Mouse (Mus musculus) heart, embryonic 14.5 days (tissue): ENCODE results near the gene Spty2d1. TPM values are rescaled to one million over a fixed set of nuclear protein-coding genes. Genes with fewer than 3 reads are reported as not detected.
A peak's percentile ranks its signal among the peaks of the same experiment; 100 is the strongest.

ENCODE experiments used
- ATAC-seq: fragments of 200-750 bp; cut with Nextera tagmentation; 2 replicates; pipeline ENCODE4 v1.8.0; 2017; ENCODE audit warnings: low read depth, moderate TSS enrichment; ENCODE audit not compliant: insufficient number of reproducible peaks, insufficient read depth, low FRiP score
- H3K27ac ChIP-seq, 2 experiments: fragments of 200-500 bp in 1 of 2; fragments of 300-500 bp in 1 of 2; sonication (generic) in 1 of 2; replicated peaks in 1 of 2; 2 replicates each; pipeline ENCODE4 v1.5.1; 2012 to 2014; ENCODE audit warnings: low read depth in 2 of 2, low read length in 2 of 2, control low read depth in 1 of 2, mild to moderate bottlenecking in 1 of 2, mixed read lengths in 1 of 2; ENCODE audit not compliant: control insufficient read depth in 1 of 2, insufficient read depth in 1 of 2
- H3K27me3 ChIP-seq: fragments of 300-500 bp; sonication (generic); 2 replicates; pipeline ENCODE4 v1.6.1; 2014; ENCODE audit warnings: mild to moderate bottlenecking, low read length, control low read depth; ENCODE audit not compliant: control insufficient read depth, insufficient read depth
- H3K36me3 ChIP-seq: fragments of 300-500 bp; sonication (generic); 2 replicates; pipeline ENCODE4 v1.6.1; 2014; ENCODE audit warnings: mild to moderate bottlenecking, control low read depth, low read length, mixed read lengths; ENCODE audit not compliant: control insufficient read depth, insufficient read depth
- H3K4me1 ChIP-seq, 2 experiments: fragments of 200-500 bp in 1 of 2; fragments of 300-500 bp in 1 of 2; sonication (generic) in 1 of 2; 2 replicates each; pipeline ENCODE4 v1.6.1; 2012 to 2014; ENCODE audit warnings: low read length in 2 of 2, control low read depth in 1 of 2, mixed read lengths in 1 of 2; ENCODE audit not compliant: control insufficient read depth in 2 of 2, insufficient read depth in 2 of 2
- H3K4me2 ChIP-seq: fragments of 300-500 bp; sonication (generic); 2 replicates; pipeline ENCODE4 v1.6.1; 2014; ENCODE audit warnings: mild to moderate bottlenecking, low read length
- H3K4me3 ChIP-seq, 2 experiments: fragments of 200-500 bp in 1 of 2; fragments of 300-500 bp in 1 of 2; sonication (generic) in 1 of 2; 2 replicates each; pipeline ENCODE4 v1.5.1; 2012 to 2014; ENCODE audit warnings: low read length in 2 of 2, mild to moderate bottlenecking in 2 of 2, control low read depth in 1 of 2, low read depth in 1 of 2, moderate library complexity in 1 of 2; ENCODE audit not compliant: control insufficient read depth in 1 of 2, insufficient read depth in 1 of 2
- H3K9ac ChIP-seq: fragments of 300-500 bp; sonication (generic); 2 replicates; pipeline ENCODE4 v1.6.1; 2014; ENCODE audit warnings: mild to moderate bottlenecking, low read length
- H3K9me3 ChIP-seq: fragments of 300-500 bp; sonication (generic); 2 replicates; pipeline ENCODE4 v1.6.1; 2016; ENCODE audit warnings: low read length, control low read depth; ENCODE audit not compliant: control insufficient read depth
- WGBS: fragments of 180-500 bp; shearing (Covaris S2); extraction: QIAGEN DNeasy Blood & Tissue Kit; methylation state at CpG from one replicate; pipeline ENCODE4 v1.1.7; 2014; 5-methylcytosine and 5-hydroxymethylcytosine counted together
- polyA plus RNA-seq: library from polyadenylated mRNA; unstranded; fragments of >200 nt; fragmentation: Nextera tagmentation; extraction: Ambion mirVana; gene quantifications from 2 replicates; pipeline ENCODE4 v1.2.1, GENCODE M21; 2014

The Spty2d1 gene
- polyA plus RNA-seq, 1 experiment from 2014 or later = 14.0 TPM

DNA sequence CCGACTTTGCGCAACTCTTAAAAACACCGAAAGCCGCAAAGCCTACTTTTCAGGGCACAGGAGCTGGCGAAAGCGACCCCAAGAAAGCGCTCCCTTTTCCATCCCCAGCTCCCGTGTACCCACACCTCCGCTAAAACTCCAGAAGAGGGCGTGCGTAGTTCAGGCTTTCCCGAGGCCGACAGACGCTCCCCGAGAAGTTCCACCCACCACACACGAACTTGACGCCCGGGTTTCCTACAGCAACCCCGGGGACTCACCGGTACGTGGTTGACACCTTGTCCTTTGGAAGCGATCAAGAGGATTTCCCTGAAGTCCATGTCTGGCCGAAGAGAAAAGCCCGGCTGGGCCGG lies 418 bp downstream of the Spty2d1 start:
- peak; percentile 49 for ATAC-seq
- WGBS = under 1% methylated on average over 25 of the region's 25 CpGs

DNA sequence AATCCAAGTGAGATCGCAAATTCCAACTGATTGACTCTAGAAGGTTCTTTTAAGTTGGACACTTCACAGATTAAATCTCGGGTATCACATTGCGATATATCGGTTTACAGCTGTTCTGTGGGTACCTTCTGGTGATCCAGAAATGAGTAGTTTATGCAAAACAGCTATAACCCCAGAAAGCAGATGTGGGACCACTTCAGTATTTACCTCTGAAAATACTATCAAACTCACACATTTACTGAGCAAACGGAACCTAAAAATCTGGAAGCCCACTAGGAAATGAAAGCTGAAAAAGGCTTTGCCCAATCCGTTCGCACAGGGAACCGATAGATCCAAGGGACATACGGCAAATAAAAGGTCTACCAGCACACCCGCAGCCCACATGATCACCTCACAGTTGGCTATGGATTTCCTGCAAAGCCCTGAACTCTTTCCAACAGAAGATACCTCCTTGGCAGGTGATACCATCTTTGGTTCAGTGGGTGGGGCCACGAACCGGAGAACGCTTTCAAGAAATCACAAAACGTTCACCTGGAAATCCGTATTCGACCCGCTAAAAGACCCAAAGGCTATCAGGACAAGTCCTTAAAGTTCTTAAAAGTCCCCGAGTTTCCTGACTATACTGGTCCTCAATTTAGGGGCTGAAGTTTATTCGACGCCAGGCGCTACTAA lies 966 bp downstream of the Spty2d1 start:
- Histone ChIP-seq H3K9ac (peak overlapping the region; percentile 86), H3K4me3 (peak overlapping the region; percentile 84 to 87), H3K36me3 (no peaks in the 10 kb centered on the region), H3K27ac (peak overlapping the region; percentile 93 to 94), H3K4me2 (peak overlapping the region; percentile 83), H3K27me3 (no peaks in the 10 kb centered on the region), H3K4me1 (peaks cover 0 to 37% of the 10 kb centered on the region in 2 experiments; a peak in 2 of 4 replicates), H3K9me3 (no peaks in the 10 kb centered on the region)
- no peak for ATAC-seq
- WGBS = 19% methylated on average over 21 of the region's 21 CpGs

More for the DNA sequence above, 418 bp downstream of the Spty2d1 start:
- no peaks in the 10 kb centered on the region for H3K36me3 ChIP-seq
- H3K4me3 ChIP-seq = peak overlapping the region; percentile 84 to 87
- H3K4me2 ChIP-seq = peak overlapping the region; percentile 83
- H3K9ac ChIP-seq = peak overlapping the region; percentile 86
- H3K27me3 ChIP-seq = no peaks in the 10 kb centered on the region
- no peaks in the 10 kb centered on the region for H3K9me3 ChIP-seq
- peak overlapping the region; percentile 93 to 94 for H3K27ac ChIP-seq
- H3K4me1 ChIP-seq = peaks cover 2 to 31% of the 10 kb centered on the region in 2 experiments; a peak in 3 of 4 replicates

DNA sequence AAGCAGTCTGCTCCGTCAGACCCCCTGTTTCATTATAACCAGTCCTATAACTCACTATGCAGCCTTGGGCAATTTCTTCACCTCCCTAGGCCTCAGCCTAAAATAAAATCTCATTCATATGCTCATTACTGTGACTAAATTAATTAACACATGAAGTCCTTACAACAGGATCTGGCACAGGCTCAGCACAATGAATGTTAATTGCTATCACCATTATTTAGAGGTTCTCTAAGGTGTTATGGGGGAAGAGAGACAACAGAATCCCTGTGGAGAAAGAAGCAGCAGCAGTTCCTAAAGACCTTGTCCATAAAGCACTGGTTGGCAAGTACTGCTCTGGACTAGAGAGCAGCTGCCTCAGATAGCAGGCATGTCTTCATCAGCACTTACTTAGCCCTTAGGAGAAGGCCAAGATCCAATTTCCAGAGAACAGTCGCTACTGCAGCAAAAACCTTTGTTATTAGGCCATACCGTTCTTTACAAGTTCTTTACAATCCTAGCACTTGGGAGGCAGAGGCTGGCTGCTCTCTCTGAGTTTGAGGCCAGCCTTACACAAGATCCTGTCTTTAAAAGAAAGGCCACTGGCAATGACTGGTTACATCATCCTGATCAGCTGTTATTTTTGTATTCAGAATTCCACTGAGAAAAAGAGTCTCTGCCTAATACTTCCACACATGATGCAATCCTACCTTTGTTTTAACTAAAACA lies 4.6 kb downstream of the Spty2d1 start:
- Histone ChIP-seq H3K27ac (no peak overlapping the region), H3K4me1 (peaks cover 2 to 46% of the 10 kb centered on the region in 2 experiments; a peak in 3 of 4 replicates), H3K4me2 (no peak overlapping the region), H3K27me3 (no peaks in the 10 kb centered on the region), H3K9ac (peak overlapping the region; percentile 7; the same call in 1 of the 2 replicates), H3K36me3 (peaks cover 9% of the 10 kb centered on the region), H3K4me3 (no peak overlapping the region), H3K9me3 (no peaks in the 10 kb centered on the region)
- ATAC-seq = no peak
- WGBS = 55% methylated on average over 3 of the region's 3 CpGs

DNA sequence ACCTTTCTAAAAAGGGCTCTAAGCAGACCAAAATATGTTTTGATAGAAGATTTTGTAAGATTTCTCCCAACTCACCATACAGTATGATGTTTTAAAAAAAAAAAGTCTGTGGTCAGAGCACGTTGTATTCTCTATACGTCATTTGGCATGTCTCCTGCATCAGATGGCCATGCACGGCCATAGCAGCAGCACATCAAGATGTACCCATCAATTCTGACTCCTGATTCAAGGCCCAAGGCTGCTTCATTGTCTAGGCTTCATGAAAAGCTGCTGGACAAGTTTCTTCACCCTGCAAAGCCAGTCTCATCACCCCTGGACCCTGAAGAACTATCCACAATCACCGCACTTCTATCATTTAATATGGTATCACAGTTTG lies 6.3 kb downstream of the Spty2d1 start:
- no peaks in the 10 kb centered on the region for H3K9me3 ChIP-seq
- H3K4me1 ChIP-seq = peaks cover 7 to 57% of the 10 kb centered on the region in 2 experiments; a peak in 3 of 4 replicates
- H3K9ac ChIP-seq = peak overlapping the region; percentile 8; the same call in 1 of the 2 replicates
- no peaks in the 10 kb centered on the region for H3K27me3 ChIP-seq
- peaks cover 26% of the 10 kb centered on the region for H3K36me3 ChIP-seq
- no peak for ATAC-seq
- no peak overlapping the region for H3K27ac ChIP-seq
- H3K4me3 ChIP-seq = no peak overlapping the region
- 70% methylated on average over 4 of the region's 4 CpGs for WGBS
- no peak overlapping the region for H3K4me2 ChIP-seq

DNA sequence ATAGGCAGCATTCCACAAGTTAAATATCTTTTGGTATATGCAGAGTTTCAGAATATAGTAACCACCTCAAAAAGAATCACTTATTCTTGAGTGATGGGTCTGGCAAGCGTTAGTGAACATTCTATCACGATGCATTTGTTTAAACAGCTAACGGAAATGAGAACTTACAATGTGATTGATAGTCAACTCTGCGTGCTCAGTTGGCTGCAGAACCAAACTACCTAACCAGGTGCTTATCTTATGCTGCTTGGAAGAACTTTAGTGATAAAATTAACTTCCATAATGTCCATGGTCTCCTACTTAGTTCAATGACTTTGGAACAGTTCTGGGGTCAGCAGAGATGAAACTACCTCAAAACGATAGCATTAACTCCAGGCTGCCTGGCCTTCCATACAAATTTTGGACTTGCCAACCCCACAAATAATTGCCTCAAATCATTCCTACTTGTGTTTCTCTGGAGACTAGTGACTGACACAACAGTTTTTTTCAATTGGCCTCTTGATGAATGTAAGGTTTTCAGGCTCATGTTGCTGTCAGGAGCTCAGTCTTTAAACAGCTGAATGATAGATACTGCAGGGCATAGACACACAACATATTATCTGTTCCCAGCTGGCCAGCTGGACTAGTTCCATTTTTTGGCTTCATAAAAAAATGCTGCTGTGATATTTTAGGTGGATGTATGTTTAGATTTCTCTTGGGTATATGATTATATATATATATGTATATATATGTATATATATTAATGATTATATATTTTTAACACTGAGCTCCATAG lies 6.9 kb downstream of the Spty2d1 start:
- Histone ChIP-seq H3K9ac (no peak overlapping the region), H3K4me3 (no peak overlapping the region), H3K27ac (no peak overlapping the region), H3K9me3 (no peaks in the 10 kb centered on the region), H3K36me3 (peaks cover 32% of the 10 kb centered on the region), H3K4me2 (no peak overlapping the region), H3K27me3 (no peaks in the 10 kb centered on the region), H3K4me1 (peaks cover 7 to 54% of the 10 kb centered on the region in 2 experiments; a peak in 3 of 4 replicates)
- 65% methylated on average over 5 of the region's 5 CpGs for WGBS
- no peak for ATAC-seq

DNA sequence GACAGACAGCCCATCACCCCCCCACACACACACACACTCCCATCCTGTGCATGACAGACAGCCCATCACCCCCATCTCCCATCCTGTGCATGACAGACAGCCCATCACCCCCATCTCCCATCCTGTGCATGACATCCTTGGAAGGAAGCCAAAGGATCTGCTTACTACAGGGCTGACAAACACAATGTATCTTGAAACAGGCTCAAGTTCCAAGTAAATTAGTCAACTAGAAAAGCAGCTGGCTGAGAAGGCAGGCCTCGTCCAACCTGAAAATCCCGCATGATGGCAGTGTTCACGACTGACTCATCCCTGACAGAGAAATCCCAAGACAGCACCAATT lies 7.6 kb downstream of the Spty2d1 start:
- H3K36me3 ChIP-seq = peaks cover 39% of the 10 kb centered on the region
- H3K4me3 ChIP-seq = no peak overlapping the region
- H3K4me1 ChIP-seq = peaks cover 7 to 54% of the 10 kb centered on the region in 2 experiments; a peak in 3 of 4 replicates
- 56% methylated on average over 3 of the region's 3 CpGs for WGBS
- H3K27ac ChIP-seq = peak overlapping the region in 1 of 2 experiments; percentile 33; a peak in 1 of 4 replicates
- H3K9ac ChIP-seq = no peak overlapping the region
- ATAC-seq = peak; percentile 63; the same call in 1 of the 2 replicates
- H3K9me3 ChIP-seq = no peaks in the 10 kb centered on the region
- no peaks in the 10 kb centered on the region for H3K27me3 ChIP-seq
- no peak overlapping the region for H3K4me2 ChIP-seq

DNA sequence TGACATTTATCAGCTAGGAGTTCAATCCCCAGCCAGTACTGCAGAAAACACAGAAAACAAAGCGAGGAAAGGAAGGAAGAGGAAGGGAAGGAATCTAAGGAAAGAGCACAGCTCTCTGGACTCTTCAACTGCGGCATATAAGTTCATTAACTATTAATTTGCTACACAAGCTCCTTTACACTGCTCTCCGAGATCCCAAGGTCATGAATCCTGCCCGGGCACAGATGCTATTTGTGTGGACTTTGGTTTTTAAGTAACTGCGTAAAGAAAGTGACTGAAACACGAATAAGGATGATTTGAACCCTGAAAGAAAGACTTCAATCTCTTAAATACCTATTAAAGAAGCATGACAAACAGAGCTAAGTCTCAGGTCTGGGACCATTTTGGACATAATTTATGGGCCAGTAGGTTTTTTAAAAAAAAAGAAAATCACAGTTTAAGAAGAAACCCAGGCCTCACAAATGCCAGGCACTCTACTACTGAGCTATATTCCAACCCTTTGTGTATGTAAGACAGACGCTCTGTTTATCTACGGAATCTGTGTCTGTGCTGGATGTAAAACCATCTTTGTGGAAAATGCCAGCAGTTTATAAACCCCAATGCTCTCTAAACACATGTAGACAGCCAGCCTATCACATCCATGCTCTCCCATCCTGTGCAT lies 8.1 kb downstream of the Spty2d1 start:
- 73% methylated on average over 8 of the region's 8 CpGs for WGBS
- Histone ChIP-seq H3K27me3 (no peaks in the 10 kb centered on the region), H3K27ac (peak overlapping the region in 1 of 2 experiments; percentile 33; a peak in 1 of 4 replicates)

More for the DNA sequence above, 8.1 kb downstream of the Spty2d1 start:
- H3K9me3 ChIP-seq = no peaks in the 10 kb centered on the region
- no peak for ATAC-seq
- peaks cover 44% of the 10 kb centered on the region for H3K36me3 ChIP-seq
- H3K4me3 ChIP-seq = no peak overlapping the region
- peaks cover 7 to 54% of the 10 kb centered on the region in 2 experiments; a peak in 3 of 4 replicates for H3K4me1 ChIP-seq
- H3K9ac ChIP-seq = no peak overlapping the region
- no peak overlapping the region for H3K4me2 ChIP-seq
